ENCODE assay signal across 16 mouse cellular contexts in the genomic region with DNA sequence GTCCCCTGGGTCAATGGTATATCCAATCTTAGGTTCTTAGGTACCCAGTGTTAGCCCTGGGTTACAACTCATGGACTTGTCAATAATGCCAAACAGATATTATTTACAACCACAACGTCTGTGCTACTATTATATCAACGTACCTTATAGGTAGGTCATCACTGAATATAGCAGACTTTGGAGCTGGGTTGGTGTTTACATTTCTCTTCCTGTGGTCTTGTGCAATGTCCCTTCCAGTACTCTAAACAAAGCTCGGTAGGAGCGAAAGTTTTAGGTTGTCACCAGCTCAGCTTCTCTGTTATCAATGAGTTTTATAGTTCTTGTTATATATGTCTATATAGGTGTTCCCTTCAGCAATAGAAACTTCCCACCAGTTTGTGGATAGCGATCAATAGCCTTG.
"Had no signal": no experiment of that assay in that cellular context is flagged by ENCODE, and none has a peak within 500 bp of the region (broad histone marks: within the 10 kb centered on the region; RNA-seq: fewer than 3 reads in every experiment).

No protein-coding gene starts in this region.

- DNase-seq: retina, postnatal 1 day; right cerebral cortex, adult 18-20 months; right cerebral cortex, postnatal 14 days; right cerebral cortex, postnatal 25 days; right cerebral cortex, postnatal 4 days; spleen, adult 18-20 months; thymus, adult 18-20 months; thymus, adult 2 months; thymus, postnatal 14 days; thymus, postnatal 25 days; thymus, postnatal 36 days; thymus, postnatal 4 days had no signal

- H3K27me3 ChIP-seq: neural tube, embryonic 13.5 days; neural tube, embryonic 15.5 days; stomach, embryonic 15.5 days had no signal

- H3K27ac ChIP-seq: neural tube, embryonic 13.5 days; neural tube, embryonic 15.5 days; stomach, embryonic 15.5 days; stomach, postnatal 0 days had no signal

- H3K4me2 ChIP-seq: neural tube, embryonic 13.5 days; neural tube, embryonic 15.5 days; stomach, embryonic 15.5 days had no signal

- H3K9me3 ChIP-seq: neural tube, embryonic 13.5 days; neural tube, embryonic 15.5 days; stomach, embryonic 15.5 days had no signal

- H3K4me3 ChIP-seq: neural tube, embryonic 13.5 days; neural tube, embryonic 15.5 days; stomach, embryonic 15.5 days had no signal

- H3K4me1 ChIP-seq: neural tube, embryonic 13.5 days; neural tube, embryonic 15.5 days; stomach, embryonic 15.5 days had no signal

- H3K36me3 ChIP-seq: neural tube, embryonic 13.5 days; neural tube, embryonic 15.5 days; stomach, embryonic 15.5 days had no signal

- H3K9ac ChIP-seq: neural tube, embryonic 13.5 days; neural tube, embryonic 15.5 days; stomach, embryonic 15.5 days had no signal
